ENCODE assay signal across 13 mouse cellular contexts in the genomic region with DNA sequence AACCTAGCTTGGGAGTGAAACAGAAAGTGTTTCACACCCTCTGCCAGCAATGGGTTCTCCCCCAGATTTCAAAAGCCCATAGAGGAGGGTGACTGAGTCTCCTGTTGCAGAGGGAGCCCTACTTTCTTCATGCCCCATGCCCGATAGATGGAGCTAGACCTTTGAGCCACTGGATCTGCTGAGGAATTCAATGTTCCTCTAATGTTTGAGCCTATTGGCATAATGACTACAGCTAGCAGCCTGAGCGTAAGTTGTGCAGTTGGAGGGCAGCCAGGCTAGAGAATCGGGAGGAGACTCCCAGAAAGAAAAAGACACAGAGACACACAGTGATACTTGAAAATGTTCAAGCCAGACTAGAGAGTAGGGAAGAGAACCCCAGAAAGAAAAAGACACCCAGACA.
DNase-seq lines count a peak whose midpoint lies in the region; ATAC-seq and TF ChIP-seq lines count a peak whose summit lies in the region.
"Had no signal": no experiment of that assay in that cellular context is flagged by ENCODE, and none has a peak within 500 bp of the region (broad histone marks: within the 10 kb centered on the region; RNA-seq: fewer than 3 reads in every experiment).

No protein-coding gene starts in this region.

- no peak for ATAC-seq in forebrain, postnatal 0 days
- ATAC-seq in forebrain, embryonic 12.5 days (ENCODE audit: low FRiP score), result no peak
- ATAC-seq: Patski had no signal

- no peaks in the 10 kb centered on the region for H3K36me3 ChIP-seq in forebrain, postnatal 0 days (ENCODE audit: insufficient read depth)
- H3K36me3 ChIP-seq in forebrain, embryonic 12.5 days (replicated peaks), result no peaks in the 10 kb centered on the region
- H3K36me3 ChIP-seq: hindbrain, embryonic 10.5 days; limb, embryonic 15.5 days had no signal

- H3K27me3 ChIP-seq in forebrain, postnatal 0 days (ENCODE audit: insufficient read depth, low read length), result no peaks in the 10 kb centered on the region
- peaks cover 17% of the 10 kb centered on the region; the same call in 1 of the 2 replicates for H3K27me3 ChIP-seq in forebrain, embryonic 12.5 days
- H3K27me3 ChIP-seq: limb, embryonic 15.5 days; megakaryocyte, embryonic 14.5 days had no signal

- H3K4me3 ChIP-seq in forebrain, postnatal 0 days (ENCODE audit: low read depth, low read length), result no peak overlapping the region
- H3K4me3 ChIP-seq in forebrain, embryonic 12.5 days (replicated peaks), result no peak overlapping the region
- H3K4me3 ChIP-seq: hindbrain, embryonic 10.5 days; limb, embryonic 15.5 days; megakaryocyte, embryonic 14.5 days had no signal

- TF ChIP-seq CTCF in forebrain, postnatal 0 days (IDR thresholded peaks at IDR 0.05; ENCODE audit: low read depth), result peak; percentile 38

- H3K4me2 ChIP-seq in forebrain, postnatal 0 days (ENCODE audit: low read depth), result no peak overlapping the region
- H3K4me2 ChIP-seq in forebrain, embryonic 12.5 days, result no peak overlapping the region
- H3K4me2 ChIP-seq: limb, embryonic 15.5 days had no signal

- 26% methylated on average over 3 of the region's 3 CpGs for WGBS in forebrain, postnatal 0 days
- 66% methylated on average over 3 of the region's 3 CpGs for WGBS in forebrain, embryonic 12.5 days

- H3K4me1 ChIP-seq in forebrain, postnatal 0 days (ENCODE audit: insufficient read depth), result no peaks in the 10 kb centered on the region; the same call in 1 of the 2 replicates
- peaks cover 25% of the 10 kb centered on the region for H3K4me1 ChIP-seq in forebrain, embryonic 12.5 days
- H3K4me1 ChIP-seq: limb, embryonic 15.5 days; megakaryocyte, embryonic 14.5 days had no signal

- H3K9me3 ChIP-seq in forebrain, postnatal 0 days (ENCODE audit: low read length), result no peaks in the 10 kb centered on the region
- no peaks in the 10 kb centered on the region for H3K9me3 ChIP-seq in forebrain, embryonic 12.5 days
- H3K9me3 ChIP-seq: hindbrain, embryonic 10.5 days; limb, embryonic 15.5 days; megakaryocyte, embryonic 14.5 days had no signal

- intact Hi-C loops in left cerebral cortex, postnatal 4 days (cut with DNase I), result no loop called here

- H3K9ac ChIP-seq in forebrain, postnatal 0 days, result no peak overlapping the region
- no peak overlapping the region for H3K9ac ChIP-seq in forebrain, embryonic 12.5 days
- H3K9ac ChIP-seq: limb, embryonic 15.5 days had no signal

- no peak overlapping the region for H3K27ac ChIP-seq in forebrain, postnatal 0 days (ENCODE audit: low read depth, low read length)
- H3K27ac ChIP-seq in forebrain, embryonic 12.5 days, result no peak overlapping the region
- H3K27ac ChIP-seq: limb, embryonic 15.5 days had no signal

- DNase-seq in forebrain, postnatal 0 days, result peak; percentile 61
- DNase-seq in testis, postnatal 10 days (ENCODE audit: low spot score), result peak; percentile 57
- DNase-seq in testis, postnatal 14 days (ENCODE audit: low spot score), result no peak
- DNase-seq in left cerebral cortex, postnatal 4 days, result peak; percentile 47
- DNase-seq in right cerebral cortex, postnatal 4 days, result peak; percentile 58
- no peak for DNase-seq in cerebellum, adult 11-12 months
- no peak for DNase-seq in adrenal gland, adult 18-20 months (ENCODE audit: low spot score in 2 of 2)
- DNase-seq: adrenal gland, postnatal 36 days had no signal

Comparison
In these comparisons a context has a peak if more than half of its experiments do, and no peak if none do; other contexts are left out.
1. DNase-seq: peak in forebrain, postnatal 0 days (single experiment), testis, postnatal 10 days (single experiment), left cerebral cortex, postnatal 4 days (single experiment) and right cerebral cortex, postnatal 4 days (single experiment); none in testis, postnatal 14 days (single experiment), cerebellum, adult 11-12 months (single experiment) and adrenal gland, adult 18-20 months (0 of 2).